Mouse (Mus musculus) gastrocnemius, postnatal 4 days (tissue): Measurements from ENCODE around the gene N4bp1. TPM values are rescaled to one million over a fixed set of nuclear protein-coding genes. Genes with fewer than 3 reads are reported as not detected.
A peak's percentile ranks its signal among the peaks of the same experiment; 100 is the strongest.

Experiments used
- DNase-seq, 2 experiments: peaks; one replicate each; pipeline ENCODE4 v3.0.0; 2021 to 2022; ENCODE audit warnings: low spot score in 2 of 2, mixed read lengths in 2 of 2
- total RNA-seq, 2 experiments: library from RNA; stranded (reverse); gene quantifications; 2 replicates each; pipeline ENCODE4 v1.2.3; 2021

Gene N4bp1
- total RNA-seq, 2 experiments from 2014 or later: 24.9 to 25.0 TPM

- no peak for DNase-seq
These were observed 58.5 kb downstream of the N4bp1 start for GRCm38 (mm10) chr8:86826538-86826937.

GRCm38 (mm10) chr8:86825674-86826448 is 59.2 kb downstream of the N4bp1 start:
- no peak for DNase-seq

GRCm38 (mm10) chr8:86824735-86825134 is 60.3 kb downstream of the N4bp1 start:
- no peak for DNase-seq

GRCm38 (mm10) chr8:86820756-86821201 is 64.3 kb downstream of the N4bp1 start:
- DNase-seq: peak in 1 of 2 experiments; percentile 62

- no peak for DNase-seq
These were observed 64.8 kb downstream of the N4bp1 start for GRCm38 (mm10) chr8:86820186-86820755.

GRCm38 (mm10) chr8:86819426-86819825 is 65.6 kb downstream of the N4bp1 start:
- DNase-seq: no peak

GRCm38 (mm10) chr8:86808990-86809960 is 75.8 kb downstream of the N4bp1 start:
- DNase-seq: no peak

- no peak for DNase-seq
These were observed 76.8 kb downstream of the N4bp1 start for GRCm38 (mm10) chr8:86808239-86808638.

- DNase-seq: no peak
These were observed 83.1 kb downstream of the N4bp1 start for GRCm38 (mm10) chr8:86801988-86802387.

- DNase-seq: no peak
These were observed 84.1 kb downstream of the N4bp1 start for GRCm38 (mm10) chr8:86800966-86801365.

GRCm38 (mm10) chr8:86798141-86798540 is 86.9 kb downstream of the N4bp1 start:
- no peak for DNase-seq

GRCm38 (mm10) chr8:86797705-86798104 is 87.4 kb downstream of the N4bp1 start:
- no peak for DNase-seq

- no peak for DNase-seq
These were observed 90.3 kb downstream of the N4bp1 start for GRCm38 (mm10) chr8:86794716-86795115.

GRCm38 (mm10) chr8:86791542-86791941 is 93.5 kb downstream of the N4bp1 start:
- no peak for DNase-seq

GRCm38 (mm10) chr8:86789576-86789975 is 95.5 kb downstream of the N4bp1 start:
- DNase-seq: no peak

- peak in 1 of 2 experiments; percentile 42 for DNase-seq
These were observed 97.1 kb downstream of the N4bp1 start for GRCm38 (mm10) chr8:86787891-86788420.

- no peak for DNase-seq
These were observed 98.6 kb downstream of the N4bp1 start for GRCm38 (mm10) chr8:86786498-86786897.

- no peak for DNase-seq
These were observed 104.0 kb downstream of the N4bp1 start for GRCm38 (mm10) chr8:86781094-86781493.

- no peak for DNase-seq
These were observed 105.9 kb downstream of the N4bp1 start for GRCm38 (mm10) chr8:86779207-86779606.

GRCm38 (mm10) chr8:86769945-86770715 is 114.9 kb downstream of the N4bp1 start:
- no peak for DNase-seq
